Mouse (Mus musculus): ENCODE measurements around the gene Cldn12.
A peak's percentile ranks its signal among the peaks of the same experiment; 100 is the strongest.

Gene Cldn12

DNA sequence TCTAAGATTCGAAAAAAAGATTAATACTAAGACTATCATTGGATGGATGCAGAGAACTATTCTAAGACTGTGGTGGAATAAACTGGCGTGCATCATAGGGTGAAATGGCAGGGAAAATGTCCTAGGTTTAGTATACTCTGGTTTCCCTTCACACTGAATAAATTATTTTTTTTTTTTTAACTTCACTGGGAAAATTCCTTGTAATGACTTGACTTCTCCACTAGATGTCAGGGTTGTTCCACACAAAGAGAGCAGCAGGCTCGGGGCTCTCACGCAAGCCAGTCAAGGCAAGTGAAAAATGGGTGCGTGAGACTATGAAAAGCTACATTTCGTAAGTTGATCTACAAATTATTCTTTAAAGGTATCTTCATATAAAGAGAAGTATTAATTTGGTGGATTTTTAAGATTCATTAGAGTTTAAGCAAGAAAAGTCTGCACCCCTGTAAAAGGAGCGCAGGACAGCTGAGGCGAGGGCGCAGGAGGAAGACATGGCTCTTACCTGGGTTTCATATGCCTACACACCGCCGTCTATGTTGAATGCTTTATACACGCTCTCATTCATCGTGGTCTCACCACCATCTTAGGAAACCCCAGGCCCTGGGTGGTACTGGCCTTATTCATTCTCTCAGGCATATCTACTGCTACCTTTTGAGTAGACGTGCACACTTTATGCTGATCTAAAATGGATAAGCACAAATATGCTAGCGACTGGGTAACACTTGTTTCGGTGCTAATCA lies 20.3 kb downstream of the Cldn12 start:
- peak; percentile 51 for DNase-seq

GRCm38 (mm10) chr5:5492163-5492562 lies 22.6 kb downstream of the Cldn12 start:
- DNase-seq: no peak

DNA sequence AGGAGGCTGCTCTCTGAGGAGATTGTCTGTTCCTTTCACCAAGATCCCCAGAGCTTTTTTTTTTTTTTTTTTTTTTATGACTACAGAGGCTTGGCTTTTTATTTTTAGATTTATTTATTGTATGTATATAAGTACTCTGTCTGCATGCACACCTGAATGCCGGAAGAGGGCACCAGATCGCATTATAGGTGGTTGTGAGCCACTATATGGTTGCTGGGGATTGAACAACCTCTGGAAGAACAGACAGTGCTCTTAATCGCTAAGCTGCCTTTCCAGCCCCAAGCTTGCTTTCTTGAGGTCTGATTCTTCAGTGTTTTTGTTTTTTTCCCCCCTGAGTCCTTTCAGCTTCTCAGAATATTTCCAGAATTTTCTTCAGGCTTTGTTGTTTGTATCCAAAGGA lies 28.7 kb downstream of the Cldn12 start:
- DNase-seq: no peak

DNA sequence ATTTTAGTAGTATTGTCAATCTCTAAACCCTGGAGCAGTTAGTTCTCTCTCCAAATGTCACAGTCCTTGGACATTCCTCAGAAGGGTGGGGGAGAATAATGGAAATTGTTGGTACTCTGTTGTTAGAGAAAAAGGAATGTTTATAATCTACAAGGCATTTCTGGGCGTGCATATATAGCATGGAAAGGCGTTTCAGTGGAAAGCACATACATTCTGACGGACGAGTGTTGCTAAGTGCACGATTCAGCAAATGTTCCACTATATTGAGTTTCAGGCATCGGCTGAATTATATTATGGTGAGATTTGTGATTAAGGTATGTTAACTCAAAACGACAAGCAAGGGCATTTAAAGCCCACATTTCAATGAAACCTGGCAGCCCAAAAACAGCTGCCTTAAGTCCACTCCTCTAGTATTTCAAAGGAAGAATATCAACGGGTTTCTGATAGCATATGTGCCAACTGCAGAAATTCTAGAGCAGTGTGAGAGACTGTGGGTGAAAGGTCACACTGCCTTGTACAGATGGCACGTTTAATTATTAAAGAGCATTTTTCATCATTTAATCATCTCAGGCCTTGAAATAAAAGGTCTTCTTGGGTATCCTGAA lies 31.4 kb downstream of the Cldn12 start:
- DNase-seq: no peak

- DNase-seq: peak; percentile 68
Observed at GRCm38 (mm10) chr5:5481662-5482061, 33.1 kb downstream of the Cldn12 start.

DNA sequence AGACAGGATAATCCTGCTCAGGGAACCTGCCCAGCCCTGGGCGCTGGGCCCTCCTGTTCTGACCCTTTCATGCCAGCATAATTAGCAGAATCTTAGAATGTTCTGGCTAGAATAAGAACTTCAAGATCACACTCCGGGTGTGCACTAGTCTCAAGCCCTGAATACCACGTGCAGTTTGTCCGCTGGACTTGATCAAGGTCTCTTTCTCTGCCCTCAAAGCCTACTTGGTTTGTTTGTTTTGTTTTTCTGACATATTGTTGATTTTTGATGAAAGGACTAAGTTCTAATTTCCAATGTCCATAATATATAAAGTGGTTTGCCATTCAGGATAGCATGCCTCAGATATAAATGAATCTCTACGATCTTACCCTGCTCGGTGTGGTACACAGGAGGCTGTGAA lies 35.7 kb downstream of the Cldn12 start, which contains the start of gene 1700015F17Rik:
Gene 1700015F17Rik, minus strand, starts transcription at position 101 of the 400 bp plus-strand sequence.
- no peak for DNase-seq

- no peak for DNase-seq
Observed at GRCm38 (mm10) chr5:5476133-5476532, 38.6 kb downstream of the Cldn12 start.

- no peak for DNase-seq
Observed at GRCm38 (mm10) chr5:5465256-5465655, 49.5 kb downstream of the Cldn12 start.

Measured in lung, postnatal 36 days (tissue).